Mouse (Mus musculus) bone marrow, adult 2 months (tissue): ENCODE measurements at regions not wholly inside any gene's neighbourhood (a gene's known extent, or its start where the extent isn't known, plus 50 kb on each side); places are given as distances from the start of the nearest gene placed in this dataset.

ENCODE experiments used
- CTCF ChIP-seq: fragments of 200-500 bp; IDR thresholded peaks from 2 replicates; pipeline ENCODE4 v1.5.1; 2011; ENCODE audit warnings: low read length, control low read depth; ENCODE audit not compliant: control insufficient read depth, insufficient read depth
- POLR2A ChIP-seq: fragments of 200-500 bp; IDR thresholded peaks from 2 replicates; pipeline ENCODE4 v1.6.1; 2011; ENCODE audit warnings: low read depth, mild to moderate bottlenecking, control low read depth, low read length, borderline replicate concordance; ENCODE audit not compliant: control insufficient read depth

GRCm38 (mm10) chr12:113362409-113363038 lies 126.8 kb upstream of the Adam6b start:
- TF ChIP-seq CTCF (no peak), POLR2A (no peak)
